Mouse (Mus musculus) gastrocnemius, postnatal 4 days (tissue): ENCODE data around the gene Dpp6. TPM values are rescaled to one million over a fixed set of nuclear protein-coding genes. Genes with fewer than 3 reads are reported as not detected.

Source experiments
- DNase-seq, 2 experiments: peaks; one replicate each; pipeline ENCODE4 v3.0.0; 2021 to 2022; ENCODE audit warnings: low spot score in 2 of 2, mixed read lengths in 2 of 2
- total RNA-seq, 2 experiments: library from RNA; stranded (reverse); gene quantifications; 2 replicates each; pipeline ENCODE4 v1.2.3; 2021

Gene Dpp6
- total RNA-seq, 2 experiments from 2014 or later: 5.0 to 5.6 TPM

GRCm38 (mm10) chr5:27271336-27271735, 454.3 kb downstream of the Dpp6 start:
- no peak for DNase-seq

GRCm38 (mm10) chr5:27274781-27275395, 457.9 kb downstream of the Dpp6 start:
- no peak for DNase-seq

- no peak for DNase-seq
These were observed 458.9 kb downstream of the Dpp6 start for GRCm38 (mm10) chr5:27275871-27276270.

GRCm38 (mm10) chr5:27278120-27278645, 461.2 kb downstream of the Dpp6 start:
- DNase-seq: no peak

GRCm38 (mm10) chr5:27286876-27287275, 469.9 kb downstream of the Dpp6 start:
- no peak for DNase-seq

- DNase-seq: no peak
These were observed 474.4 kb downstream of the Dpp6 start for GRCm38 (mm10) chr5:27291378-27291777.

- DNase-seq: no peak
These were observed 475.2 kb downstream of the Dpp6 start for GRCm38 (mm10) chr5:27292236-27292635.

GRCm38 (mm10) chr5:27304115-27304514, 487.1 kb downstream of the Dpp6 start:
- DNase-seq: no peak

- DNase-seq: no peak
These were observed 489.6 kb downstream of the Dpp6 start for GRCm38 (mm10) chr5:27306497-27307152.

- no peak for DNase-seq
These were observed 493.2 kb downstream of the Dpp6 start for GRCm38 (mm10) chr5:27310217-27310616.

GRCm38 (mm10) chr5:27316674-27317073, 499.7 kb downstream of the Dpp6 start:
- DNase-seq: no peak

GRCm38 (mm10) chr5:27317264-27317663, 500.3 kb downstream of the Dpp6 start:
- DNase-seq: no peak

GRCm38 (mm10) chr5:27317832-27318231, 500.8 kb downstream of the Dpp6 start:
- DNase-seq: no peak

GRCm38 (mm10) chr5:27319731-27320130, 502.7 kb downstream of the Dpp6 start:
- DNase-seq: no peak

GRCm38 (mm10) chr5:27322895-27323792, 506.1 kb downstream of the Dpp6 start:
- no peak for DNase-seq

GRCm38 (mm10) chr5:27324346-27324928, 507.4 kb downstream of the Dpp6 start:
- DNase-seq: no peak

GRCm38 (mm10) chr5:27336698-27337097, 519.7 kb downstream of the Dpp6 start:
- no peak for DNase-seq

GRCm38 (mm10) chr5:27339196-27340030, 522.4 kb downstream of the Dpp6 start:
- DNase-seq: no peak

- no peak for DNase-seq
These were observed 525.3 kb downstream of the Dpp6 start for GRCm38 (mm10) chr5:27342276-27342675.

GRCm38 (mm10) chr5:27343626-27344025, 526.6 kb downstream of the Dpp6 start:
- DNase-seq: no peak
